Mouse (Mus musculus) intestine, embryonic 14.5 days (tissue): ENCODE data around the gene Lrig1. TPM values are rescaled to one million over a fixed set of nuclear protein-coding genes. Genes with fewer than 3 reads are reported as not detected.
A peak's percentile ranks its signal among the peaks of the same experiment; 100 is the strongest.

Experiments
- ATAC-seq: fragments of 200-750 bp; cut with Nextera tagmentation; replicated peaks from 2 replicates; pipeline ENCODE4 v1.8.0; 2017; ENCODE audit warnings: low read depth, moderate number of reproducible peaks, moderate TSS enrichment, moderate library complexity; ENCODE audit not compliant: low FRiP score, low TSS enrichment
- DNase-seq: peaks from one replicate; pipeline ENCODE4 v3.0.0-alpha.2; 2018; ENCODE audit warnings: low spot score
- H3K27ac ChIP-seq: fragments of 300-500 bp; sonication (generic); 2 replicates; pipeline ENCODE4 v1.5.1; 2014; ENCODE audit warnings: low read depth, mild to moderate bottlenecking, control low read depth
- H3K27me3 ChIP-seq: fragments of 300-500 bp; sonication (generic); replicated peaks from 2 replicates; pipeline ENCODE4 v1.6.1; 2014; ENCODE audit warnings: low read length, control low read depth; ENCODE audit not compliant: control insufficient read depth, insufficient read depth
- H3K36me3 ChIP-seq: fragments of 300-500 bp; sonication (generic); 2 replicates; pipeline ENCODE4 v1.6.1; 2014; ENCODE audit warnings: low read length, control low read depth; ENCODE audit not compliant: control insufficient read depth, insufficient read depth
- H3K4me1 ChIP-seq: fragments of 300-500 bp; sonication (generic); replicated peaks from 2 replicates; pipeline ENCODE4 v1.6.1; 2014; ENCODE audit warnings: low read length, control low read depth, mixed read lengths; ENCODE audit not compliant: control insufficient read depth, insufficient read depth
- H3K4me2 ChIP-seq: fragments of 300-500 bp; sonication (generic); 2 replicates; pipeline ENCODE4 v1.6.1; 2014; ENCODE audit warnings: low read length
- H3K4me3 ChIP-seq: fragments of 300-500 bp; sonication (generic); 2 replicates; pipeline ENCODE4 v1.5.1; 2014; ENCODE audit warnings: low read depth, low read length, control low read depth, mixed read lengths
- H3K9ac ChIP-seq: fragments of 300-500 bp; sonication (generic); 2 replicates; pipeline ENCODE4 v1.6.1; 2014; ENCODE audit warnings: mild to moderate bottlenecking, low read length
- H3K9me3 ChIP-seq: fragments of 300-500 bp; sonication (generic); 2 replicates; pipeline ENCODE4 v1.6.1; 2016; ENCODE audit warnings: low read length, control low read depth; ENCODE audit not compliant: control insufficient read depth
- WGBS: fragments of 180-500 bp; shearing (Covaris S2); extraction: QIAGEN DNeasy Blood & Tissue Kit; methylation state at CpG from one replicate; pipeline ENCODE4 v1.1.7; 2014; 5-methylcytosine and 5-hydroxymethylcytosine counted together
- polyA plus RNA-seq: library from polyadenylated mRNA; unstranded; fragments of >200 nt; fragmentation: Nextera tagmentation; extraction: Ambion mirVana; gene quantifications from 2 replicates; pipeline ENCODE4 v1.2.1, GENCODE M21; 2014

The Lrig1 gene
- polyA plus RNA-seq, 1 experiment from 2014 or later, result 32.8 TPM

GRCm38 (mm10) chr6:94664000-94664399 is 36.0 kb downstream of the Lrig1 start:
- Histone ChIP-seq H3K36me3 (0 out of 2 replicates have a peak, but pooled peaks cover 2% of the 10 kb centered on the region), H3K9ac (no peak overlapping the region), H3K27me3 (no peaks in the 10 kb centered on the region), H3K4me3 (no peak overlapping the region), H3K4me1 (peaks cover 56% of the 10 kb centered on the region), H3K9me3 (no peaks in the 10 kb centered on the region), H3K27ac (no peak overlapping the region), H3K4me2 (no peak overlapping the region)
- DNase-seq (no peak), ATAC-seq (no peak)
- WGBS, result 55% methylated on average over 6 of the region's 6 CpGs

GRCm38 (mm10) chr6:94661923-94662322 is 38.0 kb downstream of the Lrig1 start:
- ATAC-seq (no peak), DNase-seq (no peak)
- Histone ChIP-seq H3K27ac (no peak overlapping the region), H3K9me3 (no peaks in the 10 kb centered on the region), H3K36me3 (peaks cover 7% of the 10 kb centered on the region; the same call in 1 of the 2 replicates), H3K27me3 (no peaks in the 10 kb centered on the region), H3K4me2 (no peak overlapping the region), H3K4me3 (no peak overlapping the region), H3K9ac (no peak overlapping the region), H3K4me1 (peaks cover 52% of the 10 kb centered on the region)
- 83% methylated on average over 9 of the region's 9 CpGs for WGBS

GRCm38 (mm10) chr6:94661321-94661720 is 38.6 kb downstream of the Lrig1 start:
- no peaks in the 10 kb centered on the region for H3K27me3 ChIP-seq
- no peak overlapping the region for H3K27ac ChIP-seq
- no peak overlapping the region for H3K4me3 ChIP-seq
- H3K9ac ChIP-seq, result no peak overlapping the region
- 87% methylated on average over 8 of the region's 8 CpGs for WGBS
- no peak overlapping the region for H3K4me2 ChIP-seq
- H3K4me1 ChIP-seq, result peaks cover 50% of the 10 kb centered on the region
- no peaks in the 10 kb centered on the region for H3K9me3 ChIP-seq
- peaks cover 7% of the 10 kb centered on the region; the same call in 1 of the 2 replicates for H3K36me3 ChIP-seq
- ATAC-seq (no peak), DNase-seq (no peak)

GRCm38 (mm10) chr6:94659886-94660333 is 40.0 kb downstream of the Lrig1 start:
- H3K27me3 ChIP-seq, result no peaks in the 10 kb centered on the region
- H3K4me2 ChIP-seq, result no peak overlapping the region
- peaks cover 37% of the 10 kb centered on the region for H3K4me1 ChIP-seq
- ATAC-seq, result peak; percentile 79
- no peak overlapping the region for H3K4me3 ChIP-seq
- 56% methylated on average over 4 of the region's 4 CpGs for WGBS
- no peak for DNase-seq
- H3K9me3 ChIP-seq, result no peaks in the 10 kb centered on the region
- no peak overlapping the region for H3K9ac ChIP-seq
- no peak overlapping the region for H3K27ac ChIP-seq
- peaks cover 15% of the 10 kb centered on the region for H3K36me3 ChIP-seq

GRCm38 (mm10) chr6:94658136-94658480 is 41.9 kb downstream of the Lrig1 start:
- 26% methylated on average over 6 of the region's 6 CpGs for WGBS
- H3K36me3 ChIP-seq, result peaks cover 31% of the 10 kb centered on the region

GRCm38 (mm10) chr6:94657204-94658135 is 42.5 kb downstream of the Lrig1 start:
- Histone ChIP-seq H3K27ac (no peak overlapping the region), H3K36me3 (peaks cover 36% of the 10 kb centered on the region), H3K27me3 (no peaks in the 10 kb centered on the region), H3K4me3 (no peak overlapping the region), H3K4me1 (peaks cover 31% of the 10 kb centered on the region), H3K9me3 (no peaks in the 10 kb centered on the region), H3K4me2 (no peak overlapping the region), H3K9ac (no peak overlapping the region)
- 57% methylated on average over 12 of the region's 12 CpGs for WGBS
- DNase-seq, result no peak
- ATAC-seq, result no peak

More at GRCm38 (mm10) chr6:94658136-94658480, 41.9 kb downstream of the Lrig1 start:
- H3K27ac ChIP-seq, result no peak overlapping the region
- DNase-seq, result no peak
- H3K9me3 ChIP-seq, result no peaks in the 10 kb centered on the region
- H3K27me3 ChIP-seq, result no peaks in the 10 kb centered on the region
- H3K4me2 ChIP-seq, result no peak overlapping the region
- H3K4me1 ChIP-seq, result peaks cover 31% of the 10 kb centered on the region
- no peak for ATAC-seq
- no peak overlapping the region for H3K4me3 ChIP-seq
- no peak overlapping the region for H3K9ac ChIP-seq

GRCm38 (mm10) chr6:94655818-94656478 is 44.0 kb downstream of the Lrig1 start:
- Histone ChIP-seq H3K9ac (no peak overlapping the region), H3K9me3 (no peaks in the 10 kb centered on the region), H3K4me3 (no peak overlapping the region), H3K27ac (no peak overlapping the region), H3K27me3 (no peaks in the 10 kb centered on the region), H3K36me3 (peaks cover 40% of the 10 kb centered on the region), H3K4me1 (peaks cover 28% of the 10 kb centered on the region), H3K4me2 (no peak overlapping the region)
- ATAC-seq, result no peak
- no peak for DNase-seq
- WGBS, result 27% methylated on average over 5 of the region's 5 CpGs

- Histone ChIP-seq H3K4me3 (no peak overlapping the region), H3K9me3 (no peaks in the 10 kb centered on the region), H3K4me2 (no peak overlapping the region), H3K36me3 (peaks cover 36% of the 10 kb centered on the region), H3K27me3 (no peaks in the 10 kb centered on the region), H3K4me1 (peaks cover 33% of the 10 kb centered on the region), H3K27ac (no peak overlapping the region), H3K9ac (no peak overlapping the region)
- ATAC-seq, result no peak
- no peak for DNase-seq
- WGBS, result 65% methylated on average over 10 of the region's 10 CpGs
Observed at GRCm38 (mm10) chr6:94653388-94654316, 46.3 kb downstream of the Lrig1 start.
